Mouse (Mus musculus) layer of hippocampus, adult 2 months (tissue): ENCODE data around the gene Map3k3. TPM values are rescaled to one million over a fixed set of nuclear protein-coding genes. Genes with fewer than 3 reads are reported as not detected.

ENCODE experiments used
- DNase-seq, 2 experiments: peaks; one replicate each; pipeline ENCODE4 v3.0.0; 2022; ENCODE audit warnings: low spot score in 2 of 2
- H3K27ac ChIP-seq: fragments of 200-600 bp; 2 replicates; pipeline ENCODE4 v1.8.1; 2022
- H3K4me3 ChIP-seq: fragments of 200-600 bp; 2 replicates; pipeline ENCODE4 v1.8.1; 2022; ENCODE audit warnings: mild to moderate bottlenecking
- CTCF ChIP-seq: fragments of 200-600 bp; conservative IDR thresholded peaks from 2 replicates; pipeline ENCODE4 v1.8.1; 2022; ENCODE audit warnings: antibody characterized with exemption, mild to moderate bottlenecking, moderate library complexity
- total RNA-seq, 2 experiments: library from RNA; stranded (reverse); gene quantifications; 2 replicates each; pipeline ENCODE4 v1.2.3; 2021

The Map3k3 gene
- total RNA-seq, 2 experiments from 2014 or later: 31.5 to 33.0 TPM

DNA sequence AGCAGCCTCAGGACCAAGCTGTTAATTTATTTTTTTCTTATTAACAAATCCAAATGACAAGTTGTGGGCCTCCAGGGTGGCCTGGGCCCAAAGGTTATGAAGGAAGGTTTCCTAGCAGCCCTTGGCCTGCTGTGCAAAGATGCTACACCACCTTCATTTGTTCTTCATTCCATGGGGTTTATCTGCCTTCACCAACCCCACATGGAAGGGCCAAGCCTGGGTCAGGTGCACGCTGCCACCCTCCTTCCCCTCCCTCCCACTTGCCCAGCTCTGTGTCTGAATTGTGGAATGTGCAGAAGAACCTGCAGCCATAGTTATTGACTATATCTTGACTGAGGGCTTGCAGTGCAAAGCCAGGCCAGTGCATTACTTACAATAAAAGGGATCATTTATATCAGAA lies 71.8 kb downstream of the Map3k3 start:
- Histone ChIP-seq H3K4me3 (0 out of 2 replicates have a peak overlapping the region, but pooled peaks have one; percentile 4), H3K27ac (peak overlapping the region; percentile 99)
- no peak for DNase-seq
- no peak for TF ChIP-seq CTCF

DNA sequence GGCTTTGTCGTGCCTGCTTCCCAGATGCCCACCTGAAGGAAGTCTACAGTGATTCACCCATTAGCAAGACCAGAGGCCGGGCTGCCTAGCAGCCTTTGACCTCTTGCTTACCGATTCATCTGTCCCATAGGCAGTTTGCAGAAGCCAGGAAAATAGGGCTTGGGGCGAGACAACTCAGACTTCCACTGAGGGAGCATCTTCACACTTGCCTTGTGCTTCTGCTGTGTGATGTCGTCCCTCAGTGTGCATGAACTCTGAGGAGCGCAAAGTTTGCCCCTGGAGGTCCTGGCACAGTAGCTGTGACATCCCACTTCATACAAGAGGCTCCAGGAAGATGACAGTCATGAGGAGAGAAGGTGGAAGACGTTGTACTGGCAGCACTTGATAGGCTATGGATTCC lies 72.7 kb downstream of the Map3k3 start:
- Histone ChIP-seq H3K4me3 (peak overlapping the region; percentile 4; the same call in 1 of the 2 replicates), H3K27ac (peak overlapping the region; percentile 99)
- no peak for TF ChIP-seq CTCF
- DNase-seq: no peak

DNA sequence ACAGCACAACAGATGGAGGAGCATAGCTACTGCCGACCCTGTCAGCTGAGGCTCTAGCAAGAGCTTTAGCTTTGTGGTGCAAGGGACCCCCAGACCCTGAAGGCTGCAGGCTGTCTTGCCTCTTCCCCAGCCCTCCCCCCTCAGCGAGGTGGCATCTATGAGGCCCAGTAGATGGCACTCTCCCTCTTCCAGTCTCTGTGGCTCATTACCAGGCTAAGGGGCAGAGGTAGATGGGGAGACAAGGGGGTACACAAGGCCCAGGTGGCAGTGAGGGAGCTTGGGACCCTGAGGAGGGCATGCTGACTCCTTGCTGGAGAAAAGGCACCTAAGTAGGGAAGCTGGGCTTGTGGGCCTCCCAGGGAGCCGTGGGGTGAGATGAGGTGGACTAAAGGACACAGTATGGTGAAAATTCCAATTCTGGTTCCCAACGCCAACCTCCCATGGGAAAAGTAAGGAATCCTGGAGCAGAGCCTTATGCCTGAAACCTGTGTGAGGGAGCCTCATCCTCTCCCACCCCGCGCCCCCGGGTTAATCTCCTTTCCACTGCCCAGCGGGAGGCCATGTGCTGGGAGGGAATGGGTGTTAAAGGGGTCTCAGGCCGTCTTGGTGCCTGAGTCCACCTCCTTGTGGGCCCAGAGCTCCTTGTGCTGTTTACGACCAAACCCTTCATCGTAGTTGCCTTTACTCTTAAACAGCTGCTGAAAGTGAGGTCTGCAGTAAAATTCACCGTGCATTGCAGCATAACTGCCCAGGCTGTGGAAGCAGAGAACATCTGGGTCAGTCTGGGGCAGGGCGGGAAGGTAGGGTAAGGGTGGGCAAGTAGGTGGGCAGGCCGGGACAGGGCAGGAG lies 73.9 kb downstream of the Map3k3 start:
- H3K4me3 ChIP-seq: peak overlapping the region; percentile 85
- H3K27ac ChIP-seq: peak overlapping the region; percentile 99
- peak in 1 of 2 experiments; percentile 63 for DNase-seq
- peak; percentile 78 for TF ChIP-seq CTCF

DNA sequence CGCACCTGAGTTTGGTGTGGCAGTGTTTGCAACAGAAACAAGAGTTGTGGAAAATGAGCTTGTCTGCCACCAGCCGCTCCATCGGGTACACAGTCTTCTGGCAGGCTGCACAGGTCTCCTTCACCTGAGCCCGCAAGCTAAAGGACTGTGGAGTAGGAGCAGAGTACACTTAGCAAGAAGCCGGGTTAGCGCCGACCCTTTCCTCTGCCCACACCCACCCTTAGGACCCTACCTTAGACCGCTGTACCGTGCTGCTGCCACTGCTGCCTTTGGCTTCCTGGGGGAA lies 74.5 kb downstream of the Map3k3 start:
- no peak for DNase-seq
- no peak for TF ChIP-seq CTCF
- peak overlapping the region; percentile 99 for H3K27ac ChIP-seq
- H3K4me3 ChIP-seq: peak overlapping the region; percentile 85

DNA sequence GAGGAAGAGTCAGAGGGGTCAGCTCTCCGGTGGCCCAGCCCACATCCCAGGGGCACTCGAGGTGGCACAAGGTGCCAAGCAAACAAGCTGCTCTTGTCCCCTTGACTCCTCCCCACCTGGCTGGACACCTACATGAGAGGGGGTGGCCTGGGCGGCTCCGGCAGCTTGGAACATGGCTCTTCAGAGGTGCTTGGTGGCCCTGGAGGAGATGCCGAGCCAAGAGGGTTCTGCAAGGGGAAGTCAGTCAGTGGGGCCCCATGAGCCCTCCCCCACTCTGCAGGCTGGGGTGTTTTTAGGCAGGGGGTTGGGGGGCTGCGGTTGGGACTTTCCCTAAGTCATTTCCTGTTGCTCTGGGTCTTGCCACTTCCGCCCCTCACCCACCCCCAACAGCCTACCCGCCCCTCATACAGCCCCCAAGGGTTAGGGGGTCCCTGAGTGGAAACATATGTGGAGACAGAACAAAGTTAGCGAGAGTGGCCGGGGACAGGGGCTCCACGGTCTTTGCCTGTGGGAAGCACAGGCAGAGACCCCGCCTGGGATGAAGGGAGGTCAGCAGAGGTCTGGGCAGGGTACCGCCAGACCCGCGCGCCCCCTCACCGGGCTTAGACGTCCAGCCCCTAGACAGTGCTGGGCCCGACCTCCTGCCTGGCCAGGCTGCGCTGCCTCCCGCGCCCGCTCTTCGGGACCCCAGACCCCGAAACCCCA lies 75.0 kb downstream of the Map3k3 start:
- no peak for TF ChIP-seq CTCF
- peak in 1 of 2 experiments; percentile 48 for DNase-seq
- H3K4me3 ChIP-seq: peak overlapping the region; percentile 85

DNA sequence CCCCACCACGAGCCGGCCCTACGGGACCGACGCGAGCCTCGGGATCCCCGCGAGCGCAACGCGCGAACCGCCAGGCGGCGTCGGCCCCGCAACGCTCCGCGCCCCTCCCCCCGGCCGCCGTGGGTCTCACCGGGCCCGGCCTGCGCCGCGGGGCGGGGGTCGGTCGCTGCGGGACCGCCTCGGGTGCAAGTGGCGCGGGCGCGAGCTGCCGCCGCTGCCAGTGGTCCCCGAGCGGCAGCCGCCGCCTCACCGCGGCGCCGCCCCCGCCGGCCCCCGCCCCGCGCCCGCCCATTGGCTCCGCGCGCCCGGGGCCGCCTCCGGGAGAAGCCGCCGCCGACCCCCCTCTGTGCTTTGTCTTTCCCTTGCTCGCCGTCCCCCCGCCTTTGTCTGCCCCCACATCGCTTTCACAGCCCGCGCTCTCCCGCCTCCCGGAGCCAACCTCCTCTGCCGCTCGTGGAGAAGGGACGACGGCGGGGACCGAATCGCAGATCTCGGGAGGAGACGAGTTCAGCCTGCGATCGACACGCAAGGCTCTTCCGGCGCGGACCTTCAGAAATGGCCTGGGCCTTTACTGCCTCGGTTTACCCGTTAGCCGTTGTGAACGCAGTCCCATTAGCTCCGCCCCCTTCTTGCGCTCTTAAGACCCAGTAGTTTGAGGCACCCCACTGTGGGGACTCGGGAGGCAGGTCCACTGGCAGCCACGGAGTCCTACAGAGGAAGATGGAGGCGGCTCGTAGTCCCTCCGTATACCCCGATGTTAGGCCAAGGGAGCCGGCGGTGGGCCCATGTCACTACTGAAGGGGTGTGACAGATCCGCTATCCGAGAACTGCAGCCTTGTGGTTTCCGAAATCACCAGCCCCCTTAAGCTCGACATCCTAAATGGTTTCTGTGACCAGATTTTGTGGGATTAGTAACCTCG lies 75.8 kb downstream of the Map3k3 start:
- peak; percentile 83 to 85 for DNase-seq
- peak; percentile 51 for TF ChIP-seq CTCF
- Histone ChIP-seq H3K4me3 (peak overlapping the region; percentile 85), H3K27ac (peak overlapping the region; percentile 100)

More for the DNA sequence above, 75.0 kb downstream of the Map3k3 start:
- peak overlapping the region; percentile 99 for H3K27ac ChIP-seq

DNA sequence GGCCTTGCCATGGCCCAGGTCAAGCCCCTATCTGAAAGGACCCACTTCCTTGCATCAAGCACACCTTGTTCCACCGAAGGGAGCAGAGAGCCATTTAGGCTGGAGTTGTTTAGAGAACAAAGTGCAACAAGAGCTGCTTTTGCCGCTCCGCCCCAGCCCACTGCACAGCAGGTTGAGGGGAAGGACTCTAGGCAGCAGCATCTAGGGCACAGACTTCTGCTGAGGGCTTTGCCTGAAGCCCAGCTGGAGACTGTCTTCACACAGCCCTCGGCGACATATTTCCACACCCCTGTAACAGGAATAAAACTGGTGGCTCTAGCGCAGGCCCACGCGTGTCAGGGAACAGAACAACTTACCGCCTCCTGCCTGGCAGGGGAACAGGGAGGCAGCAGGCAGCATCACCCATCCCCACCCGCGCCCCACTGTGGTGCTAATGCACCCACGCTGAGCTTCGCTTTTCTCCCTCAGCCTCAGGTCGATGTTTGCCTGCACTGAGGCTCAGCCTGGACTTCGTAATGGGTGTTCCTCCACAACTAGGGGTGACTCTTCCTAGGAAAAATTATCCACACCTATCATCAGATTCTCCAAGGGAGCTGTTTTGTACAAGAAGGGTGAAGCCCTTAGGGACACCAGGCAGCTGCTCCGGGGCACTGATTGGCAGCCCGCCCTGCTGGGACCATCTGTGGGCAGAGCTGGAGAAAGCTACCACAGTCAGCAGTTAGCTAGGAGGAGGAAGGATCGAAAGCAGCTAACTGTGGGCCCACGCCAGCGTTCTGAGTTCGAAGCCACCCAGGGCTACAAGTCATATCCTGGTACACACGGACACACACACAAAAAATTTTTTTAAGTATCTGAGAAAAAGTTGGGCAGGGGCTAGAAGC lies 76.7 kb downstream of the Map3k3 start, which contains the start of the genes Gm10840 and Limd2:
Gene Gm10840 (plus strand): TSS at position 10 of the 881 bp plus-strand sequence.
Gene Limd2 (minus strand): TSS at position 20 of the 881 bp plus-strand sequence.
- H3K27ac ChIP-seq: peak within 1 kb of the TSS; percentile 100
- peak within 1 kb of the TSS; percentile 85 for H3K4me3 ChIP-seq
- TF ChIP-seq CTCF: no peak

DNA sequence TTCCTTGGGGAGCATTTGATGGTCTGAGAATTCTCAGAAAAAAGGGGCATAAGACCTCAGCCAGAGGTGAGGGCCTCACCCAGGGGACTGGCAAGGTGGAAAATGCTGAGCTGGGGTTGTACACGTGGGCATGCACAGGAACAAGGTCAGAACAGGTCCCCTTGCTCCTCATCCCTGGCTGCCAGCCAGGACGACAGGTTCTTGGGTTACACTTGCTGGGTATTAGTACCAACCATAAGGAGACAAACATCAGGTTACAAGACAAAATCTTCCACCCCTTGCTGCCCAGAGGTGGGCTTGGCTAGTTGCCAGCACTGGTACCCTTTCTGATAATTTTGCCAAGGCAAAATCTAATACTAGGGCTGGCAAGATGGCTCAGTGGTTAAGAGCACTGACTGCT lies 77.8 kb downstream of the Map3k3 start:
- DNase-seq: no peak
- no peak for TF ChIP-seq CTCF
- peak overlapping the region; percentile 100 for H3K27ac ChIP-seq

More for the DNA sequence above, 76.7 kb downstream of the Map3k3 start, which contains the start of the genes Gm10840 and Limd2:
- DNase-seq: peak; percentile 85 to 90

DNA sequence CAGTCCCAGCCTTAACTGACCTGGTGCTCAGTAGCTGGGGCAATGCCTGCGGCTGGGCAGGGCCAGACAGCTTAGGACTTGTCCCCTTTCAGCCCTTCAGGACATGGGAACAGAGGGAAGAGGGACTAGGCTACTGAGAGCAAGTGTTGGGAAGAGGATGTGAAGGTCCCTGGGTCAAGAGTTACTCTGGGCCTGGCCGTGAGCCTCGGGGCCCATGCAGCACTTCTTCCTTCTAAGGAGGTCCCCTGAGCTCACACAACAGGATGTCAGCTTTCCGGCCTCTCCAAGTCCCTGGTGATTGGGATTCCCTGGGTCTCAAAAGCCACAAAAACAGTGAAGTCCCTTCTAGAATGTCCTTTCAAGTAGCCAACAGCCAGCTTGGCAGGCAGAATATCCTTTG lies 79.1 kb downstream of the Map3k3 start:
- peak overlapping the region; percentile 100 for H3K27ac ChIP-seq
- H3K4me3 ChIP-seq: no peak overlapping the region
- TF ChIP-seq CTCF: no peak
- DNase-seq: no peak

More for the DNA sequence above, 77.8 kb downstream of the Map3k3 start:
- no peak overlapping the region for H3K4me3 ChIP-seq

DNA sequence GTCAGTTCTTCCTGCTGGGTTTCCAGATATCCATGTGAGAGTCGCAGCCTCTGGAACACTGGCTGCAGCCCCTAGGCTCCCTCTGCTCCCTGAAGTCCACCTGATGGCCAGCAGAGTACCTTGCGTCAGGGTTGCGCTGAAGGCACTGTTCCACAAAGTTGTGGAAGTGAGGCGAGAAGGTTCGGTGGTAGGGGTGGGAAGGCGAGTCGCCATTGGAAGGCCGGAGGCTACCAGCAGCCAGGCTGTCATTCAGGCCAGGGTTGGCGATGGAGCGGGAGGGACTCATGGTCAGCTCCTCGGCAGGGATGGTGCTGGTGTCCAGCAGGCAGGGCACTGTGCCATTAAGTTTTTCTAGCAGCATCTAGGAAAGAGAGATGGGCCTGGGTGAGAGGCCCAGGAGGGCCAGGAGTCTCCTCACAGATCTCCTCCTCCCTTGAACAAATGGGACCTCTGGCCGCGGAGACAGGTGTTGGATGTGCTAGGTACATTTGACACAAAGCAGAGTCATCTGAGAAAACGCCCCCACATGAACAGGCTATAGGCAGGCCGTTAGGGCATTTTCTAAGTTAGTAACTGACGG lies 80.3 kb downstream of the Map3k3 start:
- DNase-seq: no peak
- Histone ChIP-seq H3K4me3 (no peak overlapping the region), H3K27ac (no peak overlapping the region)
- no peak for TF ChIP-seq CTCF

DNA sequence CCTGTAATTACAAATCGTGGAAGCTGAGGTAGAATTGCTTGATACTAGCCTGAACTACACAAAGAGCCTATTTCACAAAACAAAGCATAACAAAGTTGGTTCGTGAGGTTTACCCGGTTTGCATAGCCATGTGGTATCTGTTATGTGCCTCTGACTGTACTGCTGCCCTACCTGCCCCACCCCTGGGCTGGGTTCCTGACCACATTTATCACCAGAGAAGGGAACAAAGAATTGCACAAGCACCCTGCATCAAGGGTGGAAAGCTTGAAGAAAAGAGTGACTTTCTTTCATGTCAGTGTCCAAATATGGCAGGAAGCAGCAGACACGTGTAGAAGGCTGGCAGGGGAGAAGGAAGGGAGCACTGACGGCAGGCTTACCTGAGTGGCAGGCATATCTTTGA lies 83.0 kb downstream of the Map3k3 start:
- no peak for TF ChIP-seq CTCF
- Histone ChIP-seq H3K27ac (no peak overlapping the region), H3K4me3 (no peak overlapping the region)
- DNase-seq: no peak
